Mouse (Mus musculus) embryonic facial prominence, embryonic 13.5 days (tissue): Measurements from ENCODE around the gene Cdkal1. TPM values are rescaled to one million over a fixed set of nuclear protein-coding genes. Genes with fewer than 3 reads are reported as not detected.

Experiments used
- ATAC-seq: fragments of 200-750 bp; cut with Nextera tagmentation; 2 replicates; pipeline ENCODE4 v1.8.0; 2017; ENCODE audit warnings: low read depth; ENCODE audit not compliant: insufficient number of reproducible peaks, insufficient read depth, low FRiP score, low TSS enrichment
- H3K27ac ChIP-seq: fragments of 300-500 bp; sonication (generic); 2 replicates; pipeline ENCODE4 v1.5.1; 2015; ENCODE audit warnings: moderate library complexity, mild to moderate bottlenecking, inconsistent platforms
- H3K27me3 ChIP-seq: fragments of 300-500 bp; sonication (generic); 2 replicates; pipeline ENCODE4 v1.6.1; 2015; ENCODE audit warnings: mild to moderate bottlenecking, inconsistent platforms
- H3K36me3 ChIP-seq: fragments of 300-500 bp; sonication (generic); 2 replicates; pipeline ENCODE4 v1.6.1; 2015; ENCODE audit warnings: mild to moderate bottlenecking, inconsistent platforms
- H3K4me1 ChIP-seq: fragments of 300-500 bp; sonication (generic); 2 replicates; pipeline ENCODE4 v1.6.1; 2015; ENCODE audit warnings: inconsistent platforms
- H3K4me2 ChIP-seq: fragments of 300-500 bp; sonication (generic); 2 replicates; pipeline ENCODE4 v1.6.1; 2015; ENCODE audit warnings: moderate library complexity, mild to moderate bottlenecking, inconsistent platforms
- H3K4me3 ChIP-seq: fragments of 300-500 bp; sonication (generic); 2 replicates; pipeline ENCODE4 v1.5.1; 2015; ENCODE audit warnings: mild to moderate bottlenecking, inconsistent platforms
- H3K9ac ChIP-seq: fragments of 300-500 bp; sonication (generic); 2 replicates; pipeline ENCODE4 v1.6.1; 2015; ENCODE audit warnings: mild to moderate bottlenecking, inconsistent platforms
- H3K9me3 ChIP-seq: fragments of 300-500 bp; sonication (generic); 2 replicates; pipeline ENCODE4 v1.6.1; 2016; ENCODE audit warnings: inconsistent platforms
- WGBS: fragments of 180-500 bp; shearing (Covaris S2); methylation state at CpG from one replicate; pipeline ENCODE4 v1.1.7; 2015; ENCODE audit warnings: mixed read lengths; 5-methylcytosine and 5-hydroxymethylcytosine counted together
- polyA plus RNA-seq: library from polyadenylated mRNA; unstranded; fragments of >200 nt; fragmentation: Nextera tagmentation; extraction: Ambion mirVana; gene quantifications from 2 replicates; pipeline ENCODE4 v1.2.1, GENCODE M21; 2015

Gene Cdkal1
- polyA plus RNA-seq, 1 experiment from 2014 or later = 34.0 TPM

DNA sequence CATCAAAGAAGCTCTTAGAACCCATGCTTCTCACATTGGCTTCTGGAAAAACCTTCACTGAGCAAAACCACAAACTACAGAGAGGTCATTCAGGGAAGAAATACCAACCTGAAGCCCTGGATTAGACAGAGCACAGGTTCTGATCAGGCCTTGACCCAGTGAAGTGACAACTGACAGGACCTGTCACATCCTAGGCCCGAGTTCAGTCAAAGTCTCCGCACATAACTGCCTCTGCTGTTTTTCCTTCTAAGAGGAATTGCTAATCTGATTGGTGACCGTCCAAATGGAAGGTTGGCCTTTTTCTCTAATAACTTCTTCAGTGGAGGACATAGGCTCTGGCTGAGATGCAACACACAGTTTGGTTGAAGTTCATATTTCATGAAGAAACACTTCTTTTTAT, 662.8 kb downstream of the Cdkal1 start:
- ATAC-seq = no peak
- Histone ChIP-seq H3K9ac (no peak overlapping the region), H3K27ac (no peak overlapping the region), H3K36me3 (no peaks in the 10 kb centered on the region), H3K27me3 (no peaks in the 10 kb centered on the region), H3K9me3 (no peaks in the 10 kb centered on the region), H3K4me1 (peaks cover 17% of the 10 kb centered on the region), H3K4me3 (no peak overlapping the region), H3K4me2 (no peak overlapping the region)
- WGBS = 85% methylated on average over 3 of the region's 3 CpGs

DNA sequence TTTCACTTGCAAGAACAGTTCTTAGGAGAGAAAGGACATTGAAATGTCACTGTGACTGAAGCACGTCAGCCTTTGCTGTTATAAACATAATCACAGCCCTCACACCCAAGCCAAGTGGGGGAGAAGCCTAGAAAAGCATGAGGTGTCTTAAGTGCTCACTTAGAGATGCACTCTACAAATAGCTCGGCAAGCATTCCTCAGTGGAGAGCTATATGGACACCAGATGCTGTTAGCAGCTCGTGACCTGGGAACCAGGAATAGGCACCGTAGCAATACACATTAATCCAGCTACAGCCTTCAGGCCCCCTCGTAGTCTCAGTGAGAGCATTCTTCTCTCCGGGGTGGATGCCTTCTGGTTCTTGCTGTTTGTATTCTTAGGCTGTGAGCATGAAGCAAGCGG, 664.9 kb downstream of the Cdkal1 start:
- WGBS = 45% methylated on average over 7 of the region's 7 CpGs
- no peak for ATAC-seq
- no peaks in the 10 kb centered on the region for H3K36me3 ChIP-seq

DNA sequence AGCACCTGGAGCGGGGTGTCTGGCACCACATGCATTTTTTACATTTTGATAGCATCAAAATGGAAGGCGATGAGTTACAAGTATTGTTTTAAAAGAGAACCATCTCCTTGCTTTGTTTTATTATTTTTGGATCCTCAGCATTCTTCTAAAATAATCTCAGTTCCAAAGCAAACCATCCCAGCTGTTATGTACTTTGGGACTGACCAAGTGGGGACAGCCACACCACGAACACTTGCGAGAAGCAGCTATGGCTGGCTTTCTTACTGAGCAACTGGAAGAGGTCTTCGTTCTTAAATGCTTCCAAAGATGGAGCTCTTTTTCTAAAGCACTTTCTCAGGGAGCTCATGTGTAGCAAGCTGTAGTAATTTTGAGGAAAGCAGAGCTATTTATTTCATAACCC, 668.7 kb downstream of the Cdkal1 start:
- 87% methylated on average over 5 of the region's 5 CpGs for WGBS
- H3K27me3 ChIP-seq = no peaks in the 10 kb centered on the region

More for the DNA sequence above, 664.9 kb downstream of the Cdkal1 start:
- H3K27me3 ChIP-seq = no peaks in the 10 kb centered on the region
- no peak overlapping the region for H3K4me2 ChIP-seq
- H3K9ac ChIP-seq = no peak overlapping the region
- peaks cover 12% of the 10 kb centered on the region for H3K4me1 ChIP-seq
- H3K9me3 ChIP-seq = no peaks in the 10 kb centered on the region
- H3K4me3 ChIP-seq = no peak overlapping the region
- H3K27ac ChIP-seq = no peak overlapping the region

DNA sequence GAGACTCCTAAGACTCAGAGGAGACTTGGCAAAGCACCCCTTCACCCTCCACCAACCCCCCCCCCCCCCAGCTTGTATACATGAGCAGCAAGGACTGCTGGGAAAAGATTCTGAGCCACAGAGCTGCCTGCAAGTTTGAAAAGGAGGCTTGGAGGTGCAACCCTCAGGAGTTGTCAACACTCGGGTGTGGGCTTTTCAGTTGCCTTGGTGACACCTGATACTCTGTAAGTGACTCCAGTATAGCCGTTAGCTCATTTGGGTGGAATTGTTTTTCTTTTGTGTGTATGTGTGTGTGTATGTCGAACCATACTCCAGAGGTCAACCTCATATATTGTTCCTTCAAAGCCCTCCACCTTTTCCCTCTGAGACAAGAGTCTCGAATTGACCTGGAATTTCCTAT, 669.9 kb downstream of the Cdkal1 start:
- Histone ChIP-seq H3K36me3 (no peaks in the 10 kb centered on the region), H3K4me3 (no peak overlapping the region), H3K27me3 (no peaks in the 10 kb centered on the region), H3K9ac (no peak overlapping the region), H3K27ac (no peak overlapping the region), H3K4me1 (peaks cover 17% of the 10 kb centered on the region), H3K4me2 (no peak overlapping the region), H3K9me3 (no peaks in the 10 kb centered on the region)
- ATAC-seq = no peak
- 38% methylated on average over 4 of the region's 4 CpGs for WGBS

More for the DNA sequence above, 668.7 kb downstream of the Cdkal1 start:
- no peak for ATAC-seq
- Histone ChIP-seq H3K36me3 (no peaks in the 10 kb centered on the region), H3K27ac (no peak overlapping the region), H3K4me1 (peaks cover 17% of the 10 kb centered on the region), H3K4me2 (no peak overlapping the region), H3K9ac (no peak overlapping the region), H3K4me3 (no peak overlapping the region), H3K9me3 (no peaks in the 10 kb centered on the region)

DNA sequence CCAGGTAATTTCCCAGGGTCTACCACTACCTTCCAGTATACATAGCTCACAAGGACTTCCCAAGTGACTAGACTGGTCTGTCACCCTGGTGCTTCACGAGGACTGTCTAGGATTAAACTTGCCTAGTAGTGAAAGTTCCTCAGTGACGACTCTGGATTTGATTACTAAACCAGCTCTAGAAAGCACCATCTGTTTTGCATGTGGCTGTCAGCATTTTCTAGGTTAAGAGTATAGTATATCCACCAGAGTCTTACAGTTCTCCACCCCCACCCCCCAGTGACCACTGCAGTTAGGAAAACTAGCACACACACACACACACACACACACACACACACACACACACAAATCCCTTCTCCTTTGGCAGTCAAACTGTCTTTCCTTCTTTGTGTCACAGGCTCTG, 670.9 kb downstream of the Cdkal1 start:
- Histone ChIP-seq H3K4me2 (no peak overlapping the region), H3K27me3 (no peaks in the 10 kb centered on the region), H3K4me1 (peaks cover 17% of the 10 kb centered on the region), H3K4me3 (no peak overlapping the region), H3K27ac (no peak overlapping the region), H3K9me3 (no peaks in the 10 kb centered on the region), H3K9ac (no peak overlapping the region), H3K36me3 (no peaks in the 10 kb centered on the region)
- 18% methylated on average over 2 of the region's 2 CpGs for WGBS
- 0 out of 2 replicates have a peak, but pooled peaks have one; percentile 57 for ATAC-seq

DNA sequence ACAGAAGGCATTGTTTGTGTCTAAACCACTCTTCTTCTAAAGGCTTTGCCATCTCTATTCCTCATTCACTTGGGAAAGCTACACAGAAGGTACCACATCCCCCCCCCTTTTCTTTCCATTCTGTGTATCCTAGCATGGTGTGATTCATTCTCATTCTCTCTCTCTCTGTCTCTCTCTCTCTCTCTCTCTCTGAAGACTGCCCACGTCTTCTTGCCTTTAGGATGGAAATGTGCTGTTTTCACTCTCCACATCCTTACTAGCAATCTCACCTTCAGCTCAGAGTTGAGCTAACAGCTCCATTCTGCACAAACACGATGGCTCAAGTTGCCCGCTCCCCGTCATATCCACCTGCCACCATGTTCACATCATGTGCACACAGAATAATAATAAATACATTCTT, 675.6 kb downstream of the Cdkal1 start:
- Histone ChIP-seq H3K27me3 (no peaks in the 10 kb centered on the region), H3K36me3 (no peaks in the 10 kb centered on the region), H3K4me1 (peaks cover 18% of the 10 kb centered on the region), H3K4me2 (no peak overlapping the region), H3K4me3 (no peak overlapping the region), H3K27ac (no peak overlapping the region), H3K9me3 (no peaks in the 10 kb centered on the region), H3K9ac (no peak overlapping the region)
- no peak for ATAC-seq
- 95% methylated on average over 4 of the region's 4 CpGs for WGBS

DNA sequence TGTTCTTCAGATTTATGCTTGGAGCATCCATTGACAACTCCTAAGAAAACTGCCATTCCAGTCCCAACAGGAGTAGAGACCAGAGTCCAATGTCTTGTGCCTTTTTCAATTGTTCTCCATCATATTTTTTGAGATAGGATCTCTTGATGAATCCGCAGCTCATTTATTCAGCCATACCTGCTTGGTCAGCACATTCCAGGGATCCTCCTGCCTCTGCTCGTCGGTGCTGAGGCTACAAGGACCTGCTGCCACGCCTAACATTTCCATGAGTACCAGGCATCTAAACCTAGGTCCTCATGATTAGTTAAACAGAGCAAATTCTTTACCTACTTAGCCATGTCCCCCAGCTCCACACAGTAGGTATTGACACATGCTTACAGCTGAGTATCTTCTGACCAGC, 676.2 kb downstream of the Cdkal1 start:
- Histone ChIP-seq H3K27ac (no peak overlapping the region), H3K4me1 (peaks cover 12% of the 10 kb centered on the region), H3K36me3 (no peaks in the 10 kb centered on the region), H3K4me2 (no peak overlapping the region), H3K4me3 (no peak overlapping the region), H3K9me3 (no peaks in the 10 kb centered on the region), H3K9ac (no peak overlapping the region), H3K27me3 (no peaks in the 10 kb centered on the region)
- no peak for ATAC-seq
- WGBS = 84% methylated on average over 4 of the region's 4 CpGs

DNA sequence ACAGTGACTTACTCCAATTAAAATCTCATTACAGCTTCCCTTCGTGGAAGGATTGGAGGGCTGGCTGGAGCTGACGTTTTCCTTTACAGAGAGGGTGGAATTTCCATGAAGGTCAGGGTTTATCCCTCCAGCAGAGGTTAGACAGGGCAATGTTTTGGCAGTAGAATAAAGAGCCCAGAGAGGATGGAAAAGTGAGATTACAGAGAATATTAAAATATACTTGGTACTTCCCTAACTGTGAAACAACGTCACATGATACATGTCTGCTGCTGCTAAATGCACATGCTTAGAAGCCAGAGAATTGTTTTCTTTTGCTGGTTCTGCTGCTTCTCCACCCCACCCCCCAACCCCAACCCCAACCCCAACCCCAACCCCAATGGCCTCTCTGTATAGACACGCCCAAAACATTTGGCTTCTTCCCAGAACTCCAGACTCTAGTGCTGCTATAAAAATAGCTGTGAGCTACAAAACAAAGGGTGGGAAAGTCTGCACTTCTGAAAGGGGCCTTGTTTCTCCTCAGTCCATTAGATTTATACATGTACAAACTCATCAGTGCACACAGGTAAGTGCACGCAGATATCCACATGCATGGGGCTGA, 677.5 kb downstream of the Cdkal1 start:
- Histone ChIP-seq H3K27ac (peak overlapping the region; percentile 73), H3K36me3 (no peaks in the 10 kb centered on the region), H3K4me3 (no peak overlapping the region), H3K4me1 (peaks cover 10% of the 10 kb centered on the region), H3K9me3 (no peaks in the 10 kb centered on the region), H3K9ac (no peak overlapping the region), H3K4me2 (no peak overlapping the region), H3K27me3 (no peaks in the 10 kb centered on the region)
- peak; percentile 69 for ATAC-seq
- WGBS = 30% methylated on average over 5 of the region's 5 CpGs

DNA sequence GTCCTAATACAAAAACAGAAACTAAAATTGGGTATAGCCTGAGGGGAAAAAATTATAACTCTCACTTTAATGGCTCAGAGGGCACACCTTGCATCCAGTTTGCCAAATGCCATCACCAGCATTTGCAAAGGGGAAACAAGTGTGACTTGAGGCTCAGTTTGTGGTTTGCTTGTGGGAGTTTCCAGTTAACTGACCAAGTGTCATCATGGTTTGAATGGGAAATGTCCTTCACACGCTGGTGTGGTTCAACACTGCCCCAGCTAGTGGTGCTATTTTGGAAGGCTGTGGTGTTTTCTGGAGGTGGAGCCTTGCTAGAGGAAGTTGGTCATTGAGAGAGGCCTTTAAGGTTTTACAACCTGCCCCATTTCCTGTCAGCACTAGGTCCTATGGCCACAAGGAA, 686.1 kb downstream of the Cdkal1 start:
- no peak for ATAC-seq
- Histone ChIP-seq H3K4me3 (no peak overlapping the region), H3K36me3 (no peaks in the 10 kb centered on the region), H3K4me2 (no peak overlapping the region), H3K27ac (no peak overlapping the region), H3K27me3 (no peaks in the 10 kb centered on the region), H3K9me3 (no peaks in the 10 kb centered on the region), H3K4me1 (peaks cover 17% of the 10 kb centered on the region), H3K9ac (no peak overlapping the region)
- 62% methylated on average over 1 of the region's 1 CpGs for WGBS

DNA sequence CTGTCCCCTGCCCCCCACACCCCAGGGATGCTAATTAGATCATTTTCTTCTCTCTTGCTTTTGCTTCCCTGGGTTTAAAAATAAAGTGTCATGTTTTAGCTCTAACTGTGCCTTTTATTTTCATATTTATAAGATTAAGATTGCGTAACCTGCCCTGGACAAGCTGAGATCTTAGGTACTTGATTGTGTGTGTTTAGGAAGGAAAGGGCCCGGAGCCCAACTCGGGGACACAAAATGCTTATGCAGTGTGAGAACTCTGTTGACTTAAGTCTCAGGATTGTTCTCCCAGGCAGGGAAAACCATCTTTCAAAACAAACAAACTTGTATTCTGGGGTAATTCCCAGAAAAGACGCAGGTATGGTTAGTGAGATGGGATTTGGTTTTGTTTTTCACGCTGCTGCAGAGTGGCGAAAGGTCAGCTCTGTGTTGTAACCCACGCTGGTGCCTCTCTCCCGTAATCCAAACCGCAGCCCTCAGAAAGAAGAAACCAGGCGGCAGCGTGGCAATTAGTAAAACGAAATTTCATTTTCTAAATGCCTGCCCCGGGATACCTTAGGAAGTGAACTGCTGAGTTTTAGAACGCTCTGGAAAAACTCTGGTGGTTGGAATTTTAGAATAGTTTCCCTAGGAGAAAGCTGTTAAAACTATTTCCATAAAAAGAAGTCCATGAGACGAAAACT, 690.5 kb downstream of the Cdkal1 start:
- H3K36me3 ChIP-seq = no peaks in the 10 kb centered on the region
- no peak overlapping the region for H3K4me3 ChIP-seq
- peak overlapping the region; percentile 51; the same call in 1 of the 2 replicates for H3K27ac ChIP-seq
- no peak overlapping the region for H3K9ac ChIP-seq
- no peaks in the 10 kb centered on the region for H3K27me3 ChIP-seq
- peaks cover 18% of the 10 kb centered on the region for H3K4me1 ChIP-seq
- H3K9me3 ChIP-seq = no peaks in the 10 kb centered on the region
- no peak for ATAC-seq
- H3K4me2 ChIP-seq = peak overlapping the region; percentile 35
- 22% methylated on average over 15 of the region's 15 CpGs for WGBS

DNA sequence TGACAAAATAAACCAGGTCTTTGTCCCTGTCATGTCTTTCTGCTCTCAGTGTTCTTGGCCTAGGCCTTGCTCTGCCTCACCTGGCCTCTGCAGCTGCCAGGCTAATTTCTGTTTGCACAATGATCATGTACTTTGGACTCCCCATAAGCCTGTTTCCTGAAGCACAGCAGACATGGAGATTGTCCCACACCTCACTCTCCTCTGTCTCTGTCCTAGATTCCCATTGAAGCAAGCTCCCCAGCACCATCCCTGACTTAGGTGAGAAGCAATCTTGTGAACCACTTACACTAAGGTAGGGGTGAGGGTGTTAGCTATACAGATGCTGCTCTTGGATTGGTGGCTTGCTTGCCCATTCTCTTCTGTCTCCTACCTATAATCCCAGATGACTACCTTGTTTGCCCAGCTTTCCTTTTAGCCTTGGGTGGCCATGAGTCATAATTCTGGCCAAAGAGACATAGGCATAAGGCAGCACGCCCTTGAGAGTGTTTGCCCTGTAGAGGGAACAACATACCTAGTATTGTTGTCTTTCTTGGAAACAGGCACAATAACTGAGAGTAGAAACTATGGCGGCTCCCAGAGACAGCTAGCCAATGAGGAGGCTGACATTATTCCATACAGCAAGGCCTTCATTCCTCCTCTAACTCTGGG, 692.5 kb downstream of the Cdkal1 start:
- Histone ChIP-seq H3K9me3 (no peaks in the 10 kb centered on the region), H3K27me3 (no peaks in the 10 kb centered on the region), H3K9ac (no peak overlapping the region), H3K4me3 (no peak overlapping the region), H3K4me2 (no peak overlapping the region), H3K4me1 (peaks cover 18% of the 10 kb centered on the region), H3K36me3 (no peaks in the 10 kb centered on the region), H3K27ac (no peak overlapping the region)
- WGBS = 97% methylated on average over 2 of the region's 2 CpGs
- no peak for ATAC-seq

DNA sequence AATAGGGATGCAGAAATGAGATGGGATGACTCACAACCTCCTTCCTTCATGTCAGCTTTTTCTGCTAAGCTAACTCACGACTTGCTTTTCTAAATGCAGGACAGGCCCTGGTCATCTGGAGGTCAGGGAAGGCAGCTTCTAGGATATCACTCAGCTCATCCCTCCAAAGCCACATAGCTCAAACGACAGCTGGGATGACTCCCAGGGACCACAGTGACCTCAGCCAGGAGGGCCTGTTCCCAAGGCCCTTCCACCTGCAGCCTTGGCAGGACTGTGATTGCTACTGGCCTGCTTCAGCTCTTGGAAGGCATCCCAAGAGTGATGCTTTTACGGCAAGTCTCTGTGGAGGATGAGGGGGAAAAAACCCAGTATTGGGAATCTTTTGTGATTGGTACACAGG, 693.0 kb downstream of the Cdkal1 start:
- no peaks in the 10 kb centered on the region for H3K27me3 ChIP-seq
- no peak overlapping the region for H3K27ac ChIP-seq
- ATAC-seq = no peak
- H3K9me3 ChIP-seq = no peaks in the 10 kb centered on the region
- H3K4me3 ChIP-seq = no peak overlapping the region
- H3K36me3 ChIP-seq = no peaks in the 10 kb centered on the region
- peaks cover 18% of the 10 kb centered on the region for H3K4me1 ChIP-seq
- no peak overlapping the region for H3K9ac ChIP-seq
- no peak overlapping the region for H3K4me2 ChIP-seq
- 52% methylated on average over 3 of the region's 3 CpGs for WGBS
